Mouse (Mus musculus): ENCODE measurements around the gene Borcs5. TPM values are rescaled to one million over a fixed set of nuclear protein-coding genes. Genes with fewer than 3 reads are reported as not detected.

Gene Borcs5
- total RNA-seq (2023) = 11.6 TPM

GRCm38 (mm10) chr6:134639210-134639609 is at the start of gene Borcs5:
Gene Borcs5 (plus strand): TSS chr6:134639510.

GRCm38 (mm10) chr6:134631947-134632687 is 7.2 kb upstream of the Borcs5 start, which contains the start of gene Mansc1:
Gene Mansc1 (minus strand): TSS chr6:134632488.

Other genes with a start within 250 kb of the Borcs5 start
- 0.82 TPM for gene Bcl2l14, start 243.2 kb upstream of the Borcs5 start, total RNA-seq (2023)
- 53.1 TPM for gene Lrp6, start 72.5 kb upstream of the Borcs5 start, total RNA-seq (2023)
- gene Mansc1, start 7.0 kb upstream of the Borcs5 start, total RNA-seq (2023) = 1.2 TPM
- 13.2 TPM for gene Dusp16, start 153.1 kb downstream of the Borcs5 start, total RNA-seq (2023)
- gene Crebl2, start 190.6 kb downstream of the Borcs5 start, total RNA-seq (2023) = 15.5 TPM